Mouse (Mus musculus) liver, embryonic 14.5 days (tissue): Measurements from ENCODE around the gene Rnf150.

ENCODE experiments used
- CTCF ChIP-seq: IDR thresholded peaks from 2 replicates; pipeline ENCODE4 v1.5.1; 2016; ENCODE audit warnings: antibody characterized with exemption, low read depth, control low read depth
- EP300 ChIP-seq: IDR thresholded peaks from 2 replicates; pipeline ENCODE4 v1.6.1; 2016; ENCODE audit warnings: antibody characterized with exemption, low read depth

GRCm38 (mm10) chr8:82955162-82955754 is 92.1 kb downstream of the Rnf150 start:
- TF ChIP-seq CTCF (no peak), EP300 (no peak)
